Mouse (Mus musculus) right cerebral cortex, postnatal 4 days (tissue): ENCODE results near the gene Poc1b.
A peak's percentile ranks its signal among the peaks of the same experiment; 100 is the strongest.

Experiments
- DNase-seq: peaks from one replicate; pipeline ENCODE4 v3.0.0-alpha.2; 2022

The Poc1b gene

GRCm38 (mm10) chr10:99106703-99107631 lies at the start of gene Poc1b:
TSS of gene Poc1b (plus strand) at chr10:99107036.
- DNase-seq: peak; percentile 88

DNA sequence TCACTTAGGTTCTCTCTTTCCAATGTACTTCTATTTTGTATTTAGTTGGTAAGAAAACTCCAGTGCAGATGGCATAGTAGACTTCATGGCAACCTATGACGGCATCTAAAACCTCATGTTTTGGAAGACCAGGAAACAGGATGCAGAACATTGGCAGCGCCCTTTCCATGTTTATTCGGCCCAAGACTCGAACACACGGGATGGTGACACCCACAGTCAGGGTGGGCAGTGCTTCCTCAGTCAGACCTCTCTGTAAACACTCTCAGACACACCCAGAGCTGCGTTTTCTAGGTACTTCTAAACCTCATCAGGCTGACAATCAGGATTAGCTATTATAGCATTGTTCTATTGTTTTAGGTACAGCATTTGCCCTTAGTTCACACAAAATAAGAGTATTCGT lies 46.2 kb upstream of the Poc1b start:
- no peak for DNase-seq

- DNase-seq: no peak
Measured at GRCm38 (mm10) chr10:99061418-99061817, 45.4 kb upstream of the Poc1b start.

GRCm38 (mm10) chr10:99062546-99062945 lies 44.3 kb upstream of the Poc1b start:
- no peak for DNase-seq

GRCm38 (mm10) chr10:99076113-99076895 lies 30.5 kb upstream of the Poc1b start:
- DNase-seq: no peak

DNA sequence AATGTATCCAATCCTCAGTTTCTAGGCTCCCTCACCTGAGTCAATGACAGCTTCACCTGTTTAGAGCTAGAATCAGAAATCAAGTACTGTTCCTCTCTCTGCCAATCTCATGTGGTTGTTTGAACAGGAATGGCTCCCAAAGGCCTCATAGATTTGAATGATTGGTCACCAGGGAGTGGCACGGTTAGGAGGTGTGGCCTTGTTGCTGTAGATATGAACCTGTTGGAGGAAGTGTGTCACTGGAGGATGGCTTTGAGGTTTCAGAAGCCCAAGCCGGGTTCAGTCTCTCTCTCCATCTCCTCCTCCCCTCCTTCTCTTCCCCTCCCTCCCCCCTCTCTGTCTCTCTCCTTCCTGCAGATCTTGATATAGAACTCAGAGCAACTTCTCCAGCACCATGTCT lies 28.2 kb upstream of the Poc1b start:
- DNase-seq: no peak

GRCm38 (mm10) chr10:99081569-99081990 lies 25.3 kb upstream of the Poc1b start:
- no peak for DNase-seq

GRCm38 (mm10) chr10:99083431-99084003 lies 23.3 kb upstream of the Poc1b start:
- DNase-seq: peak; percentile 20

- DNase-seq: peak; percentile 98
Measured at GRCm38 (mm10) chr10:99084397-99085239, 22.2 kb upstream of the Poc1b start.

GRCm38 (mm10) chr10:99085240-99085587 lies 21.6 kb upstream of the Poc1b start:
- DNase-seq: no peak

DNA sequence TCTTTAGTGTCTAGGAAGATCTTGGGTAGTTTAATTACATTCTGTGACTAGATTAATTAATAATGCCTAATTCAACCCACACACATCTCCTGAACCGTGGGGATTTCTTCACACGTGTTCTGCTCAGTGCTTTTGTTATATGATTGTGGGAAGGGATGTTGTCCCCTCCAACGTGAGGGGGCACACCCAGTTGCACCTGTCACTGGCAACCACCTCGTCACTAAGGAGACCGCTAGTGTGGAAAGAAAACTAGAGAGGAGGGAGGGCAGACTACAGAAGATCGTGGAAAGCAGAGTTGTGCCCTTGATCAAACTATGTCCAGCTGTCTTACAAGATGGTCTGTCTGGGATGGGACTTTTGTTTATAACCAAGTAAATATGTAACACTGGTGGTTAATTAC lies 20.8 kb upstream of the Poc1b start:
- no peak for DNase-seq

- no peak for DNase-seq
Measured at GRCm38 (mm10) chr10:99089906-99090305, 16.9 kb upstream of the Poc1b start.

- DNase-seq: no peak
Measured at GRCm38 (mm10) chr10:99093364-99093763, 13.5 kb upstream of the Poc1b start.

- DNase-seq: no peak
Measured at GRCm38 (mm10) chr10:99095114-99095513, 11.7 kb upstream of the Poc1b start.

DNA sequence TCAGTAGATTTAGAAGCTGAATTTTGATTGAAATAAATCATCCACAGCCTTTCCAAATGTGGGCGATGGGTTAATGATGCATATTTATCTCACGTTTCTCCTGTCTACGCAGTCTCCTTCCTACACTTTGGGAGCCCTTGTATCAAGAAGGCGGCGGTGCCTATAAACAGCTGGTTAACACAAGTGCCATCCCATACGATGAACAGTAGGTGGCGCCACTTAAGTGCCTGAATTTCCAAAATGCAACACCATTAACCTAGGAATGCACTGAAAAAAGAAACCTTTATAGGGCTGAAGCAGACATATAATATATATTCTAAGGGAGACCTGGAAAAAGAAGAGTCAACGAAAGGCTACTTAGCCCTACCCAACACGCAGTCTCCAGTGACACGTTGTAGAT lies 9.5 kb upstream of the Poc1b start:
- DNase-seq: peak; percentile 30

DNA sequence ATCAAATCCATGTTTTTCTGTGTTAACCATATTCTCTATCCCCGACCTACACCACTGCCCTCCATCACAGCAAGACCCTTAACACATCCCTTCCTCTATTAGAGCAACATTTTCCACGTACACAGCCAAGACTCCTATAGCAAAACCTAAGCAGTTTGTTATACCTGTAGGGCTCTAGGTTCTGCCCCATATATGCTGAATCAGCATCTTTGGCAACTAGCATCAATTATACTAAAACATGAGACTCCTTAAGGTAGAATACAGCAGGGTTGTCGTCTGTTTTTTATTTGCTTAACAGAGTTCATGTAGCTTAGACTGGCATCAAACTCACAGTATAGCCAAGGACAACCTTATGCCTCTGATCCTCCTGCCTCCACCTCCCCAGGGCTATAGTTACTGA lies 1.3 kb upstream of the Poc1b start:
- DNase-seq: no peak

GRCm38 (mm10) chr10:99106311-99106702 lies 529 bp upstream of the Poc1b start:
- DNase-seq: no peak

DNA sequence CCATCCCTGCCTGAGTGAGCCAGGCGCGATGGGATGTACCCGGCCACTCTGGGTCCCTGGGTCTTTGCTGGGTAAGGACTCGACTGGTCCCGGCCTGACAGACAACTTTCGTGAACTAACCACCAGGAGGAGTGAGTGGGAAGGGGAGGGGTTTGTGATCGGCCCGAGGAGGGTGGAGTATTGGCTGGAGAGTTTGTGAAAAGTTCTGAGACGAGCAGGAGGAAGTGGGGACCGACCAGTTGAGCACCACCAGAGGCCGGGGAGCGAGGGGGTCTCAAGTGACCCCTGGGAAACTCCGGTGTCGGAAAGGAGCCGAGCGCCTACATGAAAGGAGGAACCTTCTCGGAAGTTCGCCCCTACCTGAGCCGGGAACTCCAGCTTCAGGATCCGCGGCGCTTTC lies 1.1 kb downstream of the Poc1b start, which contains the start of gene Galnt4:
TSS of gene Galnt4 (plus strand) at position 196 of the 400 bp plus-strand sequence.
- peak; percentile 48 for DNase-seq

DNA sequence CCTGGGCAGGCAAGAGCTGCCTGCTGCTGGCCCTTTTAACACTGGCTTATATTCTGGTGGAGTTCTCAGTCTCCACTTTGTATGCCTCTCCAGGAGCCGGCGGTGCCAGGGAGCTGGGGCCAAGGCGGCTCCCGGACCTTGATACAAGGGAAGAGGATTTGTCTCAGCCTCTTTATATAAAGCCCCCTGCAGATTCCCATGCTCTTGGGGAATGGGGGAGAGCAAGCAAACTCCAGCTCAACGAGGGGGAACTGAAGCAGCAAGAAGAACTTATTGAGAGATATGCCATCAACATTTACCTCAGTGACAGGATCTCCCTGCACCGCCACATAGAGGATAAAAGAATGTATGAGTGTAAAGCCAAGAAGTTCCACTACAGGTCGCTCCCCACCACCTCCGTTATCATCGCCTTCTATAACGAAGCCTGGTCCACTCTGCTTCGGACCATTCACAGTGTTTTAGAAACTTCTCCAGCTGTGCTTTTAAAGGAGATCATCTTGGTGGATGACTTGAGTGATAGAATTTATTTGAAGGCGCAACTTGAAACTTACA lies 1.7 kb downstream of the Poc1b start:
- DNase-seq: no peak

- DNase-seq: no peak
Measured at GRCm38 (mm10) chr10:99113533-99113932, 6.7 kb downstream of the Poc1b start.

- no peak for DNase-seq
Measured at GRCm38 (mm10) chr10:99114295-99114694, 7.5 kb downstream of the Poc1b start.
